Comparison of ENCODE assay signal across 10 mouse cellular contexts in genomic region chr2:96337354-96337753, GRCm38 (mm10). TPM values are rescaled to one million over a fixed set of nuclear protein-coding genes. Genes with fewer than 3 reads are reported as not detected.
DNase-seq lines count a peak whose midpoint lies in the region; ATAC-seq lines count a peak whose summit lies in the region.
"Had no signal": no experiment of that assay in that cellular context is flagged by ENCODE, and none has a peak within 500 bp of the region (broad histone marks: within the 10 kb centered on the region; RNA-seq: fewer than 3 reads in every experiment).

No protein-coding gene starts in this region.

- no peak for ATAC-seq in intestine, embryonic 16.5 days

- H3K36me3 ChIP-seq in intestine, embryonic 16.5 days (ENCODE audit: control insufficient read depth, insufficient read depth, low read length) = no peaks in the 10 kb centered on the region
- H3K36me3 ChIP-seq: hindbrain, embryonic 15.5 days had no signal

- no peak overlapping the region for H3K27ac ChIP-seq in intestine, embryonic 16.5 days (ENCODE audit: low read length)
- H3K27ac ChIP-seq: hindbrain, embryonic 15.5 days; liver, embryonic 14.5 days had no signal

- no peaks in the 10 kb centered on the region for H3K27me3 ChIP-seq in intestine, embryonic 16.5 days (replicated peaks; ENCODE audit: control insufficient read depth, insufficient read depth, low read length)
- H3K27me3 ChIP-seq: hindbrain, embryonic 15.5 days had no signal

- peak; percentile 35 for DNase-seq in kidney, adult 9 months
- DNase-seq in kidney, adult 8-10 months = no peak
- peak; percentile 68 for DNase-seq in 3T3-L1 (ENCODE audit: low read depth, low spot score)
- peak; percentile 23 for DNase-seq in Muller cell, postnatal 12 days (ENCODE audit: inconsistent ontology term)
- peak; percentile 25 for DNase-seq in embryo, embryonic 9.5 days (ENCODE audit: extremely low spot score)
- no peak for DNase-seq in natural killer cell, adult 2 months (ENCODE audit: low spot score in 2 of 2)
- DNase-seq in thymus, postnatal 10 days (ENCODE audit: low spot score in 2 of 2) = no peak

- H3K9me3 ChIP-seq in intestine, embryonic 16.5 days (ENCODE audit: control insufficient read depth, low read length) = no peaks in the 10 kb centered on the region
- H3K9me3 ChIP-seq: hindbrain, embryonic 15.5 days had no signal

- no peak overlapping the region for H3K4me2 ChIP-seq in intestine, embryonic 16.5 days (ENCODE audit: low read depth, low read length)
- H3K4me2 ChIP-seq: hindbrain, embryonic 15.5 days had no signal

- 41% methylated on average over 1 of the region's 1 CpGs for WGBS in intestine, embryonic 16.5 days

- no peaks in the 10 kb centered on the region for H3K4me1 ChIP-seq in intestine, embryonic 16.5 days (ENCODE audit: control insufficient read depth, insufficient read depth, low read length)
- H3K4me1 ChIP-seq: hindbrain, embryonic 15.5 days had no signal

- no peak overlapping the region for H3K4me3 ChIP-seq in intestine, embryonic 16.5 days (ENCODE audit: low read length)
- H3K4me3 ChIP-seq: hindbrain, embryonic 15.5 days had no signal

- H3K9ac ChIP-seq in intestine, embryonic 16.5 days (ENCODE audit: low read depth, low read length) = no peak overlapping the region
- H3K9ac ChIP-seq: hindbrain, embryonic 15.5 days; liver, embryonic 14.5 days had no signal

RNA-seq across cellular contexts. Expression of gene Lrrc4c, which starts 19.4 kb away (rescaled TPM):
- 1.8 and 2.0 TPM in 2 replicates for polyA plus RNA-seq in intestine, embryonic 16.5 days (2015; fragmentation: Nextera tagmentation; extraction: Ambion mirVana)

Comparison
In these comparisons a context has a peak if more than half of its experiments do, and no peak if none do; other contexts are left out.
1. DNase-seq: peak in kidney, adult 9 months (single experiment), 3T3-L1 (single experiment), Muller cell, postnatal 12 days (single experiment) and embryo, embryonic 9.5 days (single experiment); none in kidney, adult 8-10 months (0 of 2), natural killer cell, adult 2 months (0 of 2) and thymus, postnatal 10 days (0 of 2).